Mouse (Mus musculus) bone marrow, adult 2 months (tissue): ENCODE data around the gene Ttc26.

Source experiments
- CTCF ChIP-seq: fragments of 200-500 bp; IDR thresholded peaks from 2 replicates; pipeline ENCODE4 v1.5.1; 2011; ENCODE audit warnings: low read length, control low read depth; ENCODE audit not compliant: control insufficient read depth, insufficient read depth
- POLR2A ChIP-seq: fragments of 200-500 bp; IDR thresholded peaks from 2 replicates; pipeline ENCODE4 v1.6.1; 2011; ENCODE audit warnings: low read depth, mild to moderate bottlenecking, control low read depth, low read length, borderline replicate concordance; ENCODE audit not compliant: control insufficient read depth

GRCm38 (mm10) chr6:38345796-38346195 lies 35.5 kb upstream of the Ttc26 start:
- TF ChIP-seq POLR2A (no peak), CTCF (no peak)
